Mouse (Mus musculus) brain, embryonic 14.5 days (tissue): ENCODE data around the gene Cyp11a1. TPM values are rescaled to one million over a fixed set of nuclear protein-coding genes. Genes with fewer than 3 reads are reported as not detected.
A peak's percentile ranks its signal among the peaks of the same experiment; 100 is the strongest.

Source experiments
- DNase-seq: peaks from one replicate; pipeline ENCODE4 v3.0.0-alpha.2; 2011; ENCODE audit warnings: low read depth
- CTCF ChIP-seq: fragments of 200-500 bp; IDR thresholded peaks from 2 replicates; pipeline ENCODE4 v1.5.1; 2012; ENCODE audit warnings: inconsistent platforms, mild to moderate bottlenecking, moderate library complexity, borderline replicate concordance; ENCODE audit not compliant: insufficient read depth, insufficient read length; ENCODE audit errors: extremely low read depth
- POLR2A ChIP-seq: fragments of 200-500 bp; IDR thresholded peaks from 2 replicates; pipeline ENCODE4 v1.6.1; 2012; ENCODE audit warnings: mild to moderate bottlenecking, inconsistent platforms, borderline replicate concordance; ENCODE audit not compliant: poor library complexity, insufficient read depth, insufficient read length, severe bottlenecking; ENCODE audit errors: extremely low read depth
- polyA plus RNA-seq: library from polyadenylated mRNA; depleted of rRNA; stranded (reverse); fragments of >200 nt; gene quantifications from 2 replicates; pipeline ENCODE4 v1.2.3, GENCODE M21; 2012

The Cyp11a1 gene
- polyA plus RNA-seq, 1 experiment, result 0.66 TPM

GRCm38 (mm10) chr9:57997511-57998031 lies 8.6 kb upstream of the Cyp11a1 start:
- DNase-seq, result no peak
- TF ChIP-seq POLR2A, result no peak
- TF ChIP-seq CTCF, result no peak

GRCm38 (mm10) chr9:57998032-57998659 lies 8.1 kb upstream of the Cyp11a1 start:
- peak; percentile 77; the same call in 1 of the 2 replicates for TF ChIP-seq CTCF
- TF ChIP-seq POLR2A, result no peak
- DNase-seq, result peak; percentile 86

DNA sequence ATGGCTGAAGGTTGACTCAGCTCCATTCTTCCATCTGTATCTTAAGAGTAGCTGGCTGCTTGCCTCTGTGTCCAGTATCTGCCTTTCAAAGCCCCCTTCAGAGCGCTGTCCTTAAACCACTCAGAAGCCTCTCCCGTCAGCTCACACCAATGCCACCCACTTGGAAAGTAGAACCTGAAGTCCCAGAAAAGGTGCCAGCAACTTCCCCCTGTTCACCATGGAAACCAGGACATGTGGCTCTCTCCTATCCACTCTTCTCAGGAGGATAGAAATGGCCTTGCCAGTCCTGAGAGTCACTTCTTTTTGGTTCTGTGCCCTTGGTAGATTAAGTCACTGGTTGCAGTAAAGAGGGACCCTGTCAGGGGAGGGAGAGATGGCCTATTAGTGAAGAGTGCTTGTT lies 7.5 kb upstream of the Cyp11a1 start:
- no peak for DNase-seq
- TF ChIP-seq POLR2A (no peak), CTCF (no peak)

GRCm38 (mm10) chr9:57999676-58000075 lies 6.5 kb upstream of the Cyp11a1 start:
- no peak for DNase-seq
- TF ChIP-seq CTCF (no peak), POLR2A (no peak)

- DNase-seq, result no peak
- TF ChIP-seq POLR2A (no peak), CTCF (no peak)
Measured at GRCm38 (mm10) chr9:58003272-58003671, 2.9 kb upstream of the Cyp11a1 start.

- DNase-seq, result no peak
Measured at GRCm38 (mm10) chr9:58008336-58009014, 2.3 kb downstream of the Cyp11a1 start.

DNA sequence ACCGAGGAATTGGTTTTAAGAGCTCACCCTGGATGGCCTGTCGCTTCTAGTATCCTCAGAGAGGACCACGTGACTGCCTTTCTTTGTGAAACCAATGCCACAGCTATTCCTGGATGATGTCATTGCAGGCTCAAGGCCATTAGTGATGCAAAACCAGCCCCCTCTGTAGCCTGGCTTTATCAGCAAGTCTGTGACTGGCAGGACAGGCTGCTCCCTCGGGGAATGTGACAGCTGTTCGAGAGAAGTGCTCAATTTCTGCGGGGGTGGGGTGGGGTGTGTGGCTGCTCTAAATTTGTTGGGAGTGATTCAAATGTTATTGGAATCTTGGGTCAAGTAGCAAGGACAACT lies 2.8 kb downstream of the Cyp11a1 start:
- no peak for TF ChIP-seq CTCF
- peak; percentile 31; the same call in 1 of the 2 replicates for TF ChIP-seq POLR2A
- DNase-seq, result peak; percentile 98

More at GRCm38 (mm10) chr9:58008336-58009014, 2.3 kb downstream of the Cyp11a1 start:
- TF ChIP-seq POLR2A, result no peak
- no peak for TF ChIP-seq CTCF

- DNase-seq, result peak; percentile 54
Measured at GRCm38 (mm10) chr9:58009588-58009987, 3.4 kb downstream of the Cyp11a1 start.

DNA sequence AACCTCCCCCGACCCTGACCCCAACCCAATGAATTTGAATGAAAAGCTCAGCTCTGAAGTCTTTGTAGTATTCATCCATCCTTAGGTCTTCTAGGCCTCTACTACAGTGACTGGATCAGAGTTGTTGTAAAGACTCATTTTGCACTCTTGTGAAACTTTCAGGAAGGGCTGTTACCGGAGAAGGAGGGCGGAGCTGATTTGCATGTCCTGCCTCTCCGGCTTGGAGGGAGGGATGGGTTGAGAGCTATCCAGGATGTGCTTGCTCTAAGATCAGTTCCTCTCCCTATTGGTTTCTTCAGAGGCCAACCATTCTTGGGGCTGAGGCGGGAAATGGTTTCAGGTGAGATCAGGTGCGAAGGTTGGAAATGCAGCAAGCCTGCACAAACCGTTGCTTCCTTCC lies 4.8 kb downstream of the Cyp11a1 start:
- no peak for TF ChIP-seq POLR2A
- TF ChIP-seq CTCF, result no peak
- no peak for DNase-seq

More at GRCm38 (mm10) chr9:58009588-58009987, 3.4 kb downstream of the Cyp11a1 start:
- TF ChIP-seq POLR2A (no peak), CTCF (no peak)

DNA sequence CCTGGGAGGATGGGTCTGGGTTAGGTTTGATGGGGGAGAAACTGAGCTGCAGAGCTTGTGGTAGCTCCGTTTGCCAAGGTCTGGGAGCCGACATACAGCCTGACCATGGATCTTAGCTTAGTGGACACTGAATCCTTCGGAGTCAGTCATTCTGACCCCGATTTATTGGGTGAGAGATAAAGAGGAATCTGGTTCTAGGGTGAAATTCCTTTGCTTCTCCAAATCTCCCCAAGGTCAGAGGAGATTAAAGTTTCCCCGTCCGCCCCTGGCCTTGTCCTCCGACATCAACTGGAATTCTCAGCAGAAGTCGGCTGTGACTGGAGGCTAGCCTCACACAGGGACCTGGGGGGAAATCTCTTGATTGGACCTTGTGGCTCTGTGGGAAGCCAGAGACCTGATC lies 5.3 kb downstream of the Cyp11a1 start:
- TF ChIP-seq CTCF (no peak), POLR2A (no peak)

GRCm38 (mm10) chr9:58012486-58012885 lies 6.3 kb downstream of the Cyp11a1 start:
- no peak for DNase-seq
- TF ChIP-seq CTCF (no peak), POLR2A (no peak)

More for the DNA sequence above, 5.3 kb downstream of the Cyp11a1 start:
- no peak for DNase-seq

- DNase-seq, result peak; percentile 92
- TF ChIP-seq CTCF, result no peak
- TF ChIP-seq POLR2A, result no peak
Measured at GRCm38 (mm10) chr9:58012935-58013334, 6.7 kb downstream of the Cyp11a1 start.

DNA sequence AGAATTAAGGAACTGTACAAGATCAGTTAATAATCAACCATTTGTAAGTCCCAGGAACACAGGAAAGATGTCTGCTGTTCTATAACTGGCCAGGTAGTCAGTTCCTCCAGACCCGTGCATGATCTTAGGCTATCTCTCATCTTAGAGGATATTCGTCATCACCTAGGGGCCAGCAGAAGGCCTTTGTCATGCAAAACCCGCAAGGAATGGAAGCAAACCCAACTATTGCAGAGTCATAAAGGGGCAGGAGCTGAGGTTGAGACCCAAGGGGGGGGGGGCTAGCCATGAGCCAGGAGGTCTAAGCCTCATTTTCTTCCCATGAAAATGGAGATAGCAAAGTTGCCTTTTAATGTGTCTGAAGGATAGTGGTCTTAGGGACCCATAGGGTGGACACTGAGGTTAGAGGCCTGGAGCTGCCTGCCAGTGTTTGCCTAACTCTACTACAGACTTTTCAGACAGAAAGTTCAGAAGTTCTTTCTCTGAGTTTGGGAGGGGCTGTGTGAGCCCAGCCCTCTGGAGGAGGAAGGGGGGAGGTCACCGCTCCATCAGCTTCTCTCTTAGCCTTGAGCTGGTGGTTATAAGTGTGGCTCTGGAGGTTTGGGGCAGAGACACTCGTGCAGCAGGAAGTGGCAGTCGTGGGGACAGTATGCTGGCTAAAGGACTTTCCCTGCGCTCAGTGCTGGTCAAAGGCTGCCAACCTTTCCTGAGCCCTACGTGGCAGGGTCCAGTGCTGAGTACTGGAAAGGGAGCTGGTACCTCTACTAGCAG lies 8.4 kb downstream of the Cyp11a1 start:
- DNase-seq, result no peak
- TF ChIP-seq CTCF (no peak), POLR2A (no peak)
